Mouse (Mus musculus): ENCODE measurements around the gene Foxe1. TPM values are rescaled to one million over a fixed set of nuclear protein-coding genes. Genes with fewer than 3 reads are reported as not detected.

Foxe1 gene
- total and polyA plus RNA-seq, 3 experiments = 0.04 TPM; not detected in 2

- TF ChIP-seq POLR2A (IDR thresholded peaks at IDR 0.05; ENCODE audit: control insufficient read depth in 1 of 2, insufficient read depth in 1 of 2, low read depth in 1 of 2, low read length in 2 of 2, poor library complexity in 1 of 2) = no peak
- TF ChIP-seq ZC3H11A (IDR thresholded peaks at IDR 0.05; ENCODE audit: low read depth, low read length) = no peak
- no peak for TF ChIP-seq MAX (IDR thresholded peaks at IDR 0.05; ENCODE audit: low read length)
- no peak for TF ChIP-seq ELF1 (IDR thresholded peaks at IDR 0.05; ENCODE audit: low read depth, low read length)
- no peak for DNase-seq (ENCODE audit: low read depth, low spot score)
- Histone ChIP-seq H3K79me2 (ENCODE audit: control insufficient read depth, insufficient read depth, low read length, poor library complexity) (no peaks in the 10 kb centered on the region; the same call in 1 of the 2 replicates), H3K27ac (ENCODE audit: control insufficient read depth, low read depth, low read length) (no peak overlapping the region), H3K4me1 (ENCODE audit: control insufficient read depth in 1 of 2, insufficient read depth in 2 of 2, low read length in 2 of 2) (peaks cover 4% of the 10 kb centered on the region in 2 experiments), H3K9ac (ENCODE audit: control insufficient read depth, low read depth, low read length, poor library complexity, severe bottlenecking) (no peak overlapping the region), H3K27me3 (ENCODE audit: control insufficient read depth in 1 of 2, insufficient read depth in 2 of 2, low read length in 2 of 2) (peaks cover 0 to 14% of the 10 kb centered on the region in 2 experiments; a peak in 3 of 4 replicates), H3K9me3 (replicated peaks; ENCODE audit: insufficient read depth, low read length) (no peaks in the 10 kb centered on the region), H3K4me3 (ENCODE audit: control insufficient read depth in 1 of 2, insufficient read depth in 1 of 2, low read depth in 2 of 2, low read length in 2 of 2) (no peak overlapping the region), H3K36me3 (ENCODE audit: control insufficient read depth in 1 of 2, insufficient read depth in 2 of 2, low read length in 2 of 2) (no peaks in the 10 kb centered on the region; a peak in 1 of 4 replicates)
Observed at GRCm38 (mm10) chr4:46307869-46308268, 35.5 kb upstream of the Foxe1 start.

- Histone ChIP-seq H3K4me3 (ENCODE audit: control insufficient read depth in 1 of 2, insufficient read depth in 1 of 2, low read depth in 2 of 2, low read length in 2 of 2) (no peak overlapping the region), H3K9ac (ENCODE audit: control insufficient read depth, low read depth, low read length, poor library complexity, severe bottlenecking) (no peak overlapping the region), H3K4me1 (ENCODE audit: control insufficient read depth in 1 of 2, insufficient read depth in 2 of 2, low read length in 2 of 2) (no peaks in the 10 kb centered on the region), H3K27ac (ENCODE audit: control insufficient read depth, low read depth, low read length) (no peak overlapping the region), H3K36me3 (ENCODE audit: control insufficient read depth in 1 of 2, insufficient read depth in 2 of 2, low read length in 2 of 2) (no peaks in the 10 kb centered on the region), H3K79me2 (ENCODE audit: control insufficient read depth, insufficient read depth, low read length, poor library complexity) (no peaks in the 10 kb centered on the region), H3K9me3 (replicated peaks; ENCODE audit: insufficient read depth, low read length) (no peaks in the 10 kb centered on the region), H3K27me3 (ENCODE audit: control insufficient read depth in 1 of 2, insufficient read depth in 2 of 2, low read length in 2 of 2) (peaks cover 16 to 22% of the 10 kb centered on the region in 2 experiments)
- TF ChIP-seq KAT2A (conservative IDR thresholded peaks at IDR 0.05; ENCODE audit: low read depth, low read length) (no peak), ZKSCAN1 (IDR thresholded peaks at IDR 0.05; ENCODE audit: low read depth, low read length) (no peak), POLR2AphosphoS5 (IDR thresholded peaks at IDR 0.05; ENCODE audit: borderline replicate concordance, low read depth, low read length) (no peak), RCOR1 (IDR thresholded peaks at IDR 0.05; ENCODE audit: low read depth, low read length) (no peak), GABPA (IDR thresholded peaks at IDR 0.05; ENCODE audit: low read depth, low read length) (no peak), MAX (IDR thresholded peaks at IDR 0.05; ENCODE audit: low read length) (no peak), ETS1 (IDR thresholded peaks at IDR 0.05; ENCODE audit: low read depth, low read length) (no peak), TBP (IDR thresholded peaks at IDR 0.05; ENCODE audit: low read depth, low read length) (no peak), NELFE (IDR thresholded peaks at IDR 0.05; ENCODE audit: low read depth, low read length) (no peak), HCFC1 (IDR thresholded peaks at IDR 0.05; ENCODE audit: low read depth, low read length) (no peak), CHD2 (IDR thresholded peaks at IDR 0.05; ENCODE audit: low read length) (no peak)
- no peak for DNase-seq (ENCODE audit: low read depth, low spot score)
Observed at GRCm38 (mm10) chr4:46311631-46312030, 31.8 kb upstream of the Foxe1 start.

- Histone ChIP-seq H3K79me2 (ENCODE audit: control insufficient read depth, insufficient read depth, low read length, poor library complexity) (no peaks in the 10 kb centered on the region), H3K27ac (ENCODE audit: control insufficient read depth, low read depth, low read length) (no peak overlapping the region), H3K9ac (ENCODE audit: control insufficient read depth, low read depth, low read length, poor library complexity, severe bottlenecking) (no peak overlapping the region), H3K27me3 (ENCODE audit: control insufficient read depth in 1 of 2, insufficient read depth in 2 of 2, low read length in 2 of 2) (peaks cover under 1 to 19% of the 10 kb centered on the region in 2 experiments; a peak in 3 of 4 replicates), H3K36me3 (ENCODE audit: control insufficient read depth in 1 of 2, insufficient read depth in 2 of 2, low read length in 2 of 2) (no peaks in the 10 kb centered on the region), H3K4me1 (ENCODE audit: control insufficient read depth in 1 of 2, insufficient read depth in 2 of 2, low read length in 2 of 2) (no peaks in the 10 kb centered on the region), H3K9me3 (replicated peaks; ENCODE audit: insufficient read depth, low read length) (no peaks in the 10 kb centered on the region), H3K4me3 (ENCODE audit: control insufficient read depth in 1 of 2, insufficient read depth in 1 of 2, low read depth in 2 of 2, low read length in 2 of 2) (no peak overlapping the region)
- TF ChIP-seq NRF1 (IDR thresholded peaks at IDR 0.05; ENCODE audit: insufficient read depth, low read depth, low read length, poor library complexity, severe bottlenecking) (no peak), USF2 (IDR thresholded peaks at IDR 0.05; ENCODE audit: borderline replicate concordance in 1 of 2, insufficient read depth in 1 of 2, low read depth in 1 of 2, low read length in 2 of 2) (no peak), RCOR1 (IDR thresholded peaks at IDR 0.05; ENCODE audit: low read depth, low read length) (no peak), TCF12 (IDR thresholded peaks at IDR 0.05; ENCODE audit: low read depth, low read length) (no peak), MEF2A (IDR thresholded peaks at IDR 0.05; ENCODE audit: extremely low read depth, insufficient replicate concordance, low read depth, low read length, poor library complexity, severe bottlenecking) (no peak), ZC3H11A (IDR thresholded peaks at IDR 0.05; ENCODE audit: low read depth, low read length) (no peak), BHLHE40 (IDR thresholded peaks at IDR 0.05; ENCODE audit: borderline replicate concordance, low read depth, low read length) (no peak), GATA1 (IDR thresholded peaks at IDR 0.05; ENCODE audit: low read depth, low read length) (no peak), MAFK (IDR thresholded peaks at IDR 0.05; ENCODE audit: borderline replicate concordance, low read depth, low read length) (no peak), RAD21 (IDR thresholded peaks at IDR 0.05; ENCODE audit: low read depth, low read length) (no peak), E2F4 (IDR thresholded peaks at IDR 0.05; ENCODE audit: borderline replicate concordance, low read depth, low read length) (no peak), MAX (IDR thresholded peaks at IDR 0.05; ENCODE audit: low read length) (no peak), GABPA (IDR thresholded peaks at IDR 0.05; ENCODE audit: low read depth, low read length) (no peak)
- DNase-seq (ENCODE audit: low read depth, low spot score) = no peak
Observed at GRCm38 (mm10) chr4:46321730-46322389, 21.5 kb upstream of the Foxe1 start.

All from MEL (cell line).